Mouse (Mus musculus) spleen, postnatal 4 days (tissue): Measurements from ENCODE around the gene Pcgf1.

Experiments used
- DNase-seq, 2 experiments: peaks; one replicate each; pipeline ENCODE4 v3.0.0; 2022; ENCODE audit warnings: low spot score in 2 of 2

The Pcgf1 gene

DNA sequence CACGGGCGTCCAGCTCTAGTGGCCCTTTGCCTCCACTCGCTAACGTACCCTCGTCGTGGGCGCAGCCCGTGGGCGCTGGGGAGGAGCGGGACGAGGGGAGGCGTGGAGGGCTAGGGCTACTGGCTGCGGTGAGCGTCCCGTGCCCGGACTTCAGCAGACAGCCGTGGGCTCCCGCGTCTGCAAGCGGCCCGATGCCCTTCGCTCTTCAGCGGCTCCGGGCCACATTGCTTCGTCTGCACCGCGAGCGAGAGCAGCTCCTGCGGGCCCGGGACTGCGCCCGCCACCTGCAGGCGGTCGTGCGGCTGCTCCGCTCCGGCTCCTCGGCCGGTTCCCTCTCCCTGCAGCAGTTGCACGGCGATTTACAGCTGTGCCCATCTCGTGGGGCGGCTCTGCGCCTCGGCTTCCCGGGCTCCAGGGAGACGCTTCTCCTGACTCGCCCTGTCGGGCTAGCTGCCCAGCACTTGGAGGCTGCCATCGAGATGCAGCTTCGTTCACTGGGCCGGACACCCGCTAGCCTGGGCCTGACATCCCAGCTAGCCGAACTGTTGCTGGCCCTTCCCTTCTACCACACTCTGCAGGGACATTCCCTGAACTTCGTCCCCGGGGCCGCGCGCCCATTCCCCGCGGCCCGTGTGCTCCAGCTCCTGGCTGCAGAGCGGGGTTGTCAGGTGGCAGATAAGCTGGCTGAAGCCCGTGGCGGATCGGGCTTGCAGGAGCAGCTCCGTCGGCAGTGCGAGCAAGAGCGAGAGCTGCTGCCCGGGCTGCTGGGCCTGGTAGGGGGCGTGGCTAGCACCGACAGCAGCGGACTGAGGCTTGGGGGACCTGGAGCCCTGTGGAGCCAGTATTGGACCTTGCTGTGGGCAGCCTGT, 24.3 kb downstream of the Pcgf1 start:
- peak; percentile 74 to 90 for DNase-seq

DNA sequence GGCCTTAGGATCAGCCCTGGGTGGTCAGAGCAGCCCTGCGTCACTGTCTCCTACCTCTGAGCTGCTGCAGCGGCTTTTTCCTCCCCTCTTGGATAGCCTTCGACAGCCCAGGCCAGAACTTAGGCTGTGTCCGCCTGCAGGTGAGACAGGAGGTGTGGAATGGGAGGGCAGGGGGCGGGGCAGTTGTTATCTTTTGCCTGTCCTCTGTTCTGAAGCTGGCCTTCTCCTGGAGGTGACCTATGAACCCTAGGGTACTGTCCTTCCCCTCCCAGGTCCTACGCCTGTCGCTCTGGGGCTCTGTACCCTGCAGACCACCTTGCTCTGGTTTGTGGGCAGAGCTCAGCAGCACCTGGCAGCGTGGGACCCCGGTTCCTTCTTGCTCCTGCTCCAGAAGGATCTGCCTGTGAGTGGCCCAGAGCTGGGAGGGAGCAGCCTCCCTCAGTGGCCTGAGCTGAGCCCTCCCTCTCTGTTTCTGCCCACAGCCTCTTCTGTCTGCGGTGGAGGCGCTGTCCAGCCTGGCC, 25.5 kb downstream of the Pcgf1 start:
- DNase-seq, result no peak

DNA sequence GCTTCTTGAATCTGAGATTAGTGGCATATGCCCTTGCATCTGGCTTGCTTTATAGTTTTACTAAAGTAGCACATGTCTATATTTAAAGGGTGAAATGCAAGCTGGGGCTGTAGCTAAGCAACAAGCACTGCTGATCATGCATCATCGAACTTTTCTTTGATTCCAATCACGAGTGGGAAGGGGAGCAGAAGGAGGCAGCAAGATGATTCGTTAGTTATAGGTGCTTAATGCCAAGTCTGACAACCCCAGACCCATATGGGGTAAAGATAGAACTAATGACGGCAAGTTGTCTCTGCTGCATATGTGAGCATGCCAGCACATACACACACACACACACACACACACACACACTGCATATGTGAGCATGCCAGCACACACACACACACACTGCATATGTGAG, 26.5 kb downstream of the Pcgf1 start:
- DNase-seq, result no peak

DNA sequence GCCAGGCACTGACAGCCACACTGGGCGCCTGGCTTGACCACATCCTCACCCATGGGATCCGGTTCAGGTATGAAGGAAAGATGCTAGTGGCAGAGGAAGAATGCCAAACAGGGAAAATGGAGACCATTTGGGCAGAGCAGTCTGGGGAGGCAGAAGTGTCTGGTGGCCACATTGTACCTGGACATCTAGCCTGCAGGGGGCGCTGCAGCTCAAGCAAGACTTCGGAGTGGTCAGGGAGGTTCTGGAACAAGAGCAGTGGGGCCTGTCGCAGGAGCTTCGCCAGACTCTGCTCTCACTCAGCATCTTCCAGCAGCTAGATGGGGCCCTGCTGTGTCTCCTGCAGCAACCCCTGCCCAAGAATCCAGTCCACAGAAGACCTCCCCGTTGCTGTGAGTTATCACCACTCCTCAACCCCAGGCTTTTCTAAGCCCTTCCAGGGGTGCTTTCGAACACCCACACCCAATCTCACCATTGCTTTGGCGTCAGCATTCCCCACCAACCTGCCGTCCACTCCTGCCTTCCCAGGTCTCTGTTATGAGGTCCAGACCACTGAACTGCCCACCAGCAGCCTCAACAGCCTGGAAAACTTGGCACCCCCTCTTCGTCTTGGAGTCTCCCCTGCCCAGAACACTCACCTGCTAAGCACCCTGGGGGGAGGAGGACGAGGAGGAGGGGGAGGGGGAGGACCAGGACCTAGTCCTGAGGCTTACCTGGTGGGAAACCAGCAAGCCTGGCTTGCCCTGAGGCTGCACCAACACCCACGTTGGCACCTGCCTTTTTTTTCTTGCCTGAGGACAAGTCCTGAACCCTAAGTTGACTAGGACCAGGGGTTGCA, 30.1 kb downstream of the Pcgf1 start:
- DNase-seq, result peak; percentile 90 to 97

DNA sequence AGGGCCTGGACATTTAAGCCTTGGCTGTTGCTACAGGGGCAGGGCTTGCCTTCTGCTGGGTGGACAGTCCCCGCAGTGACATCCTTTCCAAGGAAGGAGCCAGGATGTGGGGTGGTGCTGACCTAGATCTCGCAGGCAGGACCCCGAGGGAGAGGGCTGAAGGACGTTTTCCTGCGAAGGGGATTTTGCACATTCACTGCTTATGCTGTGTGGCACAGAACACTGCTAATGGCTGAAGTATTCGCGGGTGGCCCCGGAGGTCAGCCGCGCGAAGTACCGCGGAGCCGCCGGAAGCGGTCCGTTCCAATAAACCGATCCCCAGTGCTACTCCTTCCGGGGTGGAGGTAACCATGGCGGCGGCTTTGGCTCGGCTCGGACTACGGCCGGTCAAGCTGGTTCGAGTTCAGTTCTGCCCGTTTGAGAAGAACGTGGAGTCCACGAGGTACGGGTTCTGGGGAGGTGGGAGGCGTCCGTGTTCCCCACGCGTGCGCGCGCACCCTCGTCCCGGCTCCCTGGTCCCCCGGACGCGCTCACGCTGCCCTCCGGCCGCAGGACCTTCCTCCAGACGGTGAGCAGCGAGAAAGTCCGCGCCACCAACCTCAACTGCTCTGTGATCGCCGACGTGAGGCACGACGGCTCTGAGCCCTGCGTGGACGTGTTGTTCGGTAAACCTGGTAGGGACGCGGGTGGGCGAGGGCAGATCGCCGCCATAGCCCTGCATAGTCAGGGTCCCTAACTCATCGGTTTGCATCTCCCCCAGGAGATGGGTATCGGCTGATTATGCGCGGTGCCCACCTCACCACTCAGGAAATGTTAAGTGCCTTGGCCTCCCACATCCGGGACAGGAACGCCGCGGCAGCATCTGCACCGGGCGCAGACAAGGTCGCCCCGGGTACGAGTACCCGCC, 31.3 kb downstream of the Pcgf1 start, which contains the start of gene Mrpl53:
TSS of gene Mrpl53 (plus strand) at position 279 of the 907 bp plus-strand sequence.
- peak; percentile 81 to 90 for DNase-seq

DNA sequence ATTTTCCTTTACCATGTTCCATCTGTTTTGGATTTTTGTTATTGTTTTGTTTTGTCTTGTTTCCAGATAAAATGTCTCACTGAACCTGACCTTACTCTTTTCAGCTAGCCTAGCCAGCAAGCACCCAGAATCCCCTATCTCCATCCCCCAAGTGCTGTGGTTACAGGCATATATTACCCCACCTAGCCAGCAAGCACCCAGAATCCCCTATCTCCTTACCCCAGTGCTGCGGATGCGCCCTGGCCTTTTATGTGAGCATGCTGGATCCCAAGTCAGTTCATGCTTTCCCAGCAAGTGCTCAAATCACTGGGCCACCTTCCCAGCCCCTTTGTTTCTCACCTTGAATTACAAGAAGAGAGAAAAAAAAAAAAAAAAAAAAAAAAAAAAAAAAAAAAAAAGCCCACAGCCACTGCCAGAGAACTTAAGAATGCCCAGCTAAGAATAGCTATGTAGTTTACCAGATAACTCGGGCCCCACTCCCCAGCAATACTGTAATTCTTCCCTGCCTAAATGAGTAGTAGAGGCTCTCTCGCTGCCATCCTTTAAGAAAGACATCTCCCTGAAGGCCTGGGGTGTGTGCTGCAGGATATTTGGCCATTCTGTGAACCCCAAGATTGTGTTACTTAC, 34.0 kb downstream of the Pcgf1 start:
- DNase-seq, result peak in 1 of 2 experiments; percentile 53

DNA sequence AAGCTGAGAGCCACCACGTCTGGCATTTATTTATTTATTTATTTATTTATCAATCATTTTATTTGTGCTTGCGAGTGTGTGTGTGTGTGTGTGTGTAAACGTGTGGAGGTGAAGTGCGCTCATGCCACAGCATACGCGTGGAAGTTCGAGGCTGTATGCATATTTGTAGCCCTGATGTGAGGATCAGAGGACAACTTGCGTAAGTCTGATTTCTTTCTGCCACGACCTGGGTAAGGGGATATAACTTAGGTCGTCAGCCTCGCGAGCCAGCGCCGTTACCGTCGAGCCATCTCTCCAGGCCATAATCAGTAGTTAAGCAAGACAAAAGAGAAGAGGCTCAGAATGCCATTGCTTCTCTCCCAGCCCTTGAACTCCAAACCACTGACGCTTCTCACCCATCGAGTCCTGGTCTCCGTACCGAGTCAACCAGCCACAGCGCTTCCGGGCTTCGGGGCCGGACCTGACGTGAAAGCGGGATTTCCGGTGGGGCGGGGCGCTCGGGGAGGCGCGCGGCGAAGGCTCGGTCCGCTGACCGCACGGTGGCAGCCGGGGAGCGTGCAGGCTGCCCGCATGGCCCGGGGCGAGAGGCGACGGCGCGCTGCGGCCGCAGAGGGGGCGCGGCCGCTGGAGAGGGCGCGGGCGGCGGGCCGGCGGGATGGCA, 37.5 kb downstream of the Pcgf1 start, which contains the start of gene Mogs:
TSS of gene Mogs (plus strand) at position 486 of the 661 bp plus-strand sequence.
- DNase-seq, result peak; percentile 93 to 97

DNA sequence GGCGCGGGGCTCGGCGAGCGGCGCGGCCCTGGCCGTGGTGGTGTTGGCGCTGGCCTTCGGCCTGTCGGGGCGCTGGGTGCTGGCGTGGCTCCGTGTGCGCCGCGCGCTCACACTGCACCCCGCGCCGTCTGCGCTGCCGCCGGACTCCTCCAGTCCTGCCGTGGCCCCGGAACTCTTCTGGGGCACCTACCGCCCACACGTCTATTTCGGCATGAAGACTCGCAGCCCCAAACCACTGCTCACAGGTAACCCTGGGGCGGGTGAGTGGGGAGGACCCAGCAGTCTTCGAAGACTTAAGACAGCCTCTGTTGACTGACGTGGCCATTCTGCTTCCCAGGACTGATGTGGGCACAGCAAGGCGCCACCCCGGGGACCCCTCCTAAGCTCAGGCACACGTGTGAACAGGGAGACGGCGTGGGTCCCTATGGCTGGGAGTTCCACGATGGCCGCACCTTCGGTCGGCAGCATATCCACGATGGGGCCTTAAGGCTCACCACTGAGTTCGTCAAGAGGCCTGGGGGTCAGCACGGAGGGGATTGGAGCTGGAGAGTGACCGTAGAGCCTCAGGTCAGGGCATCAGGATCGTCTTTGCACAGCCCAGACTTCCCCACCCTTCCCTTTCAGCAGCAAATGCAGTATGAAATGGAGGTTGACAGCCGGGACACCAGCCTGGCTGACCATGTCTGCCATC, 38.2 kb downstream of the Pcgf1 start:
- peak in 1 of 2 experiments; percentile 76 for DNase-seq

DNA sequence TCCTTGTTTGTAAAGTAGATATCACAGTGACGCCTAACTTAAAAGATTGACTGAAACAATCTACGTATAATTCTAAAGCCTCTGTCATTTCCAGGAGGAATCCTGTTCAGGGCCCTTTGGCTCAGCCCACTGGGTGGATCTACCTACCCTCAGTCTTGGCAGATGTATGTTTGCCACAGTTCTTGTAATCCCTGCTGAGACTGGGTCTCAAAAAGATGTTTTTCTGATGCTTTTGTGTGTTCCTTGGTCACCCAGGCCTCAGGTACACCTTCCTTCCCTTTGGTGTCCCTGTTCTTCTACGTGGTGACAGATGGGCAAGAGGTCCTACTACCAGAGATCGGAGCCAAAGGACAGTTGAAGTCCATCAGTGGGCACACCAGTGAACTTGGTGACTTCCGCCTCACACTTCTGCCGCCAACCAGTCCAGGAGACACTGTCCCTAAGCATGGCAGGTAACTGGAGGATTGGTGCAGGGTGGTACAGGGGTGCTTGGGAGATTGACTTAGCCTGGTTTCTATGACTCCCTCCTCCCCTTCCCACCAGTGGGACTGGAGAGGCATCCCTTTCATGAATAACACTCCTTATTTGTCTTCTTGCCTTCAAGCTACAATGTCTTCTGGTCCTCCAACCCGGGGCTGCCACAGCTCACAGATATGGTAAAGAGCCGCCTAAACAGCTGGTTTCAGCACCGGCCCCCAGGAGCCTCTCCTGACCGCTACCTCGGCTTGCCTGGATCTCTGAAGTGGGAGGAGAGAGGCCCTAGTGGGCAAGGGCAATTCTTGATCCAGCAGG, 38.9 kb downstream of the Pcgf1 start:
- DNase-seq, result peak in 1 of 2 experiments; percentile 64

DNA sequence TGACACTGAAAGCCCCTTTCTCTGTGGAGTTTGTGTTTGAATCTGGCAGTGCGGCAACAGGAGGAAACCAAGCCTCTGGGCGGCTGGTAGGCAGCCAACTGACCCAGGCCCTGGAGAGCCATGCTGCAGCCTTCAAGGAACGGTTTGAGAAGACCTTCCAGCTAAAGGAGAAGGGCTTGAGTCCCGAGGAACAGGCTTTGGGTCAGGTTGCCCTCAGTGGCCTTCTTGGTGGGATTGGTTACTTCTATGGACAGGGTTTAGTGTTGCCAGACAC, 39.4 kb downstream of the Pcgf1 start:
- peak in 1 of 2 experiments; percentile 59 for DNase-seq

DNA sequence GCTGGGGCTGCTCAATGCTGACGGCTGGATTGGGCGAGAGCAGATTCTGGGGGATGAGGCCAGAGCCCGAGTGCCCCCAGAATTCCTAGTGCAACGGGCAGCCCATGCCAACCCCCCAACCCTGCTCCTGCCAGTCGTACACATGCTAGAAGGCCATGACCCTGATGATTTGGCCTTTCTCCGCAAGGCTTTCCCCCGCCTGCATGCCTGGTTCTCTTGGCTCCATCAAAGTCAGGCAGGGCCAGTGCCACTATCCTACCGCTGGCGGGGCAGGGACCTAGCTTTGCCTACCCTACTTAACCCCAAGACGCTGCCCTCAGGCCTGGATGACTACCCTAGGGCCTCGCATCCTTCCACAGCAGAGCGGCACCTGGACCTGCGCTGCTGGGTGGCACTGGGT, 39.9 kb downstream of the Pcgf1 start:
- DNase-seq, result no peak

DNA sequence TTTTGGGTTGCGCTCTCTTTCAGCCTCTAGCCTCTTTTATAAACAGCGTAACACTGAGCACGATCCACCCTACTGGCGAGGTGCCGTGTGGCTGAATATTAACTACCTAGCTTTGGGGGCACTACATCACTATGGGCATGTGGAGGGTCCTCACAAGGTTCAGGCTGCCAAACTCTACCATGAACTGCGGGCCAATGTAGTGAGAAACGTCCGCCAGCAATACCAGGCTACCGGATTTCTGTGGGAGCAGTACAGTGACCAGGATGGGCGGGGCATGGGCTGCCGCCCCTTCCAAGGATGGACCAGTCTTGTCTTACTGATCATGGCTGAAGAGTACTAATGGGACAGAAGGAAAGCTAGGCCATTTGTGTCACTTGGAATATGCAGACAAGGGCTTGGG, 40.7 kb downstream of the Pcgf1 start:
- no peak for DNase-seq

DNA sequence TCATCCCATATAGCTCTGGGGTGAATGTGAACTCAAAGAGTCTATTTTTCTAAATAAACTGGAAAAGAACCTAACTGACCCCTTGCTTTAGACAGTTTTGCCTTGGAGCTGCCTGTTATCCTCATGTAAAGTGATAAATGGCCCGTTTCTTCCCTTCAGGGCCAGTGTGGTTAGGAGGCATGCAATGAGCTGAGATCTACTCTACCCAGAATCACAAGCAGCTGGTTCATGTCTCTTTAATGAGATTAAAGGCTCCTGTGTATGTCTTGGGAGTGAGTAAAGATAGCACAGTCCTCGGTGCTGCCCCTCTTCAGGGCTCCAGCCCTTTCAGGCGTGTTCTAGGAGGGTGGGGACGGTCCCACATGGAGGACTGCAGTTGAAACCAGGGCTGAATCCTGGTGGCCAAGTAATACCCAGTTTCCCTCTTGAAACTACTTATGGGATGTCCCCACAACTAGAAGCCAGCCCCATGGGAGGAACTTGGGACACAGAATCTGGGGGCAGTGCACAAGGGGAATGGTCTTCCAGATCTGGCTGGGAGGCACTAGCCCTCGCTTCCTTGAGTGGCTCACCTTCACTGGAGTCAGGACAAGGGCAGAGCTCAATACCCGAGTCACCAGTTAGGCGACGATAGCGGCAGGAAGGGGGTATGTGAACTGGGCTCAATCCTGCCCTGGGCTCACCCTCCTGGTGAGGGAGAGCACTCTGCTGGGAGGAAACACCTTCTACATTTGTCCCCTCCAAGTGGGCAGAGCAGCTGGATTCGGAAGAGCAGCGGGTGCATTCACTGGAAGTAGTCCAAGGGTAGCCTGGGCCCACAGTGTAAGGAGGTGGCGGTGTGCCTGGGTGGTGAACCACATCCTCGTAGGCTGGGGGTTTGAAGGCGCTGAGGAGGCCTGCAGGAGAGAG, 41.4 kb downstream of the Pcgf1 start:
- no peak for DNase-seq

DNA sequence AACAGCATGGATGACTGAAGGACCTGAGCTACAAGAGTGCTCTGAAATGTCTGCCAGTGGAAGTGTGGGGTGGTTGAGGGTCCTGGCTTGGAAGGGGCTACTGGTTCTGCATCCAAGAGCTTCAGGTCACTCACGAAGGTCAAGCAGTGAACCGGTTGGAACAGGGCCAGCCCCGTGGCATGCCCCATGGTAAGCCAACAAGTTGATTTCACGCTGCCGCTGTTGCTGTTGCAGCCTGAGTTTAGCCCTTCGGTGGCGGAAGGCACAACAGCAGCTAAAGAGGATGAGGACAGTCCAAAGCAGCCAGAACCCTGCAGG, 42.0 kb downstream of the Pcgf1 start:
- peak in 1 of 2 experiments; percentile 32 for DNase-seq

DNA sequence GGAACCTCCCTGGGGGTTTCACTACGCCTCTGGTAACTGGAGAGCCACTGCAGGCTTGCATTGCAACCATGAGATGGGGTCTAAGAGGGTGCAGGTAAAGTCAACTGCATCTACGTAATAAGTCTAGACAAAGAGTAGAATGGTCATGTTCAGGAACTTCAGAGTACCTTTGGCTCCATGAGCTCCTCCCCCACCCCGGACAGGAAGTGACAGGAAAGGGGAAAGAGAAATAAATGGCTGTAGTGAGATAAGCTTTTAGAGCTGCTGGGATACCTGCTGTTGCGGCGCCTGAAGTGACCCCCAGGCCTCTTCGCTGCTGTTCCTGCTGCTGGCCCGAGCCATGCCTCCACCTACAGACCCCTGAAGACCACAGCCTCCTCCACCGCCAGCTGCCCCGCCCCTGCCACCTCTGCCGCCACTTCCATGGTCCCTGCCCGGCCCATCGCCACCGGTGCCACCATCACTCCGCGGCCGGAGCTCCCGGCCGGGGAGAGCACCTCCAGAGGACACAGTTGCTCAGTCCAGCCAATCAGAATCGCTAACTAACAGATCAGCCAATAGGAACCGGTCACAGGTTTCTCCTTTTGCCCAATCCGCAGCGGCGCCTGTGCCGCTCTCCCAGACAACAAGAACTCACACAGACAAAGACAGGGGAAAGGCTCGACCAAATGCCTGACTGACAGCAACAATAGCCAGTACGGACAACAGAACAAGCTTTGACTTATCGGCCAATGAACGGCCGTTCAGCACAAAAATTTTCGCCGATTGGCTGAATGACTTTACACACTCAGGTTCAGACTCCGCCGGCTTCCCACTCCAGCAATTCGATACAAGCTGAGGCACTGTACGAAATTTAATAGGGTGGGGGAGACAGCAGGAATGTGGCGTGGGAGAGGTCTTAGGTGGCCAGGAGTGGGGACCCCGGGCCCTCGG, 43.5 kb downstream of the Pcgf1 start, which contains the start of gene Wbp1:
TSS of gene Wbp1 (minus strand) at position 630 of the 933 bp plus-strand sequence.
- peak; percentile 89 to 91 for DNase-seq

DNA sequence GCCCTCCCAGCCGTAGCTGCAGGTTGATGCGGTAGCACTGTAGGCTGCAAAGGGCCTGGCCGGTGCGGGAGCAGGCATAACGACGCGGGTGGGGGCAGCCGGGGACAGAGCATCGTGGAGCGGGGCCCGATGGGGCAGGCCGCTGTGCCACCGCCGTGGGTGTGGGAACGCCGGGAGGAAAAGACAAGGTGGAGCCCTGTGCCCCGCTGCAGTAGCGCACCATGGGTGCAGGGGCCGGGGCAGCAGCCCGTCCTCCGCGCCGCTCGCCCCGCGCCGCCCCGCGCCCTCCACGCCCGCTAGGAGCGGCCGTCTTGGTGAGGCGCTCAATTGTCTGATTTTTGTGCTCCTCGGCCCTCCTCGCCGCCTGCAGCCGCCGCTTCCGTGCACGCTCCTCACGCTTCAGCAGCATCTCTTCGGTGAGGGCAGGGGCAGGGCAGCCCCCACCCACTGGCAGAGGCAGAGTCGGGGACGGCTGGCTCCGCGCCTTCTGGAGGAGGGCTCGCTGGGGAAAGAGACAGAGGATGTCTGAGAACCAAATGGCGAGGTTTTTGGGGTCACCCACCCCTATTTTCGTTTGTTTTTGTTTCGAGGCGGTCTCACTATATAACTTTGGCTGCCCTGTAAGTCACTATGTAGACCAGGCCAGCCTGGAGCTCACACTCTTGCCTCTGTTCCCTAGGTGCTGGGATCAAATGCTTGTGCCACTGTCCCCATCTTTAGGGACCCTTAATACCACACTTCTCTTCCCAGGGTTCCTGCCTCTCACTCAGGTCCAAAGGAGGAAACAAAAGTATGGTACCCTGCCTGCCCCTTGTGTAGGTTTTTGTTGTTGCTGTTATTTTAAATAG, 44.4 kb downstream of the Pcgf1 start:
- DNase-seq, result peak in 1 of 2 experiments; percentile 86
